Mouse (Mus musculus): Measurements from ENCODE around the gene Rnf41. TPM values are rescaled to one million over a fixed set of nuclear protein-coding genes. Genes with fewer than 3 reads are reported as not detected.

Gene Rnf41
- polyA plus RNA-seq, 1 experiment from 2014 or later: 35.6 TPM

DNA sequence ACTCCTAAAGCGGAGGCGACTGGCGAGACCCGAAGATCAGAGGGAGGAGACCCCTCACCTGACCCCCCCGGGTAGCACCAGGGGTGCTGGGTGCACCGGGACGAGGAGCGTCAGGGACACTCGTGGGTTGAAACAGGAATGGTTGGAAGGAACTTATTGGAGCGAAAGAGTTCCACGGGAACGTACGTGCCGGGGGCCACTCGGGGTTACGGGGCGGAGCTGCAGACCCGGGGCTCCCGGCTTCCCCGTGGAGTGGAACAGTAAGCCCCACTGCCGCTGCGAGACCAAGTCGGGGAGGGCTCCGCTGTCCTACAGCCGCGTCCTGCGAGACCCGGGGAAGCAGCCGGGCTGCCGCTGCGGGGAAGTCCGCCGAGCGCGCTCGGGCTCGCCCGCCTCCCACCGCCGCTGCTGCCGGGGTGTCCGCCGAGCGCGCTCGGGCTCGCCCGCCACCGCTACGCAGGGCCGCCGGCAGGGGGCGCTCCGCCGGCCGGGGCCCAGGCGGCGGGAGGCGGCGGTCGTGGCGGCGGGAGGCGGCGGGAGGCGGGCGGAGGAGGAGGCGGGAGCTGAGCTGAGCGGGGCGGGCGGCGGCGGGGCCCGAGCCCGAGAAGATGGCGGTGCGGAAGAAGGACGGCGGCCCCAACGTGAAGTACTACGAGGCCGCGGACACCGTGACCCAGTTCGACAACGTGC is 47.4 kb downstream of the Rnf41 start, which contains the start of gene Smarcc2:
Smarcc2 (plus strand) TSS at position 530 of the 690 bp plus-strand sequence.
- Histone ChIP-seq H3K4me2 (replicated peaks; ENCODE audit: low read depth, low read length) (peak within 1 kb of the TSS; percentile 64), H3K27ac (ENCODE audit: low read depth, low read length) (peak within 1 kb of the TSS; percentile 95), H3K36me3 (ENCODE audit: control insufficient read depth, insufficient read depth, low read length) (peaks cover 24% of the 10 kb centered on the region), H3K4me1 (ENCODE audit: control insufficient read depth, insufficient read depth, low read length) (peaks cover 12% of the 10 kb centered on the region), H3K4me3 (ENCODE audit: low read length) (peak within 1 kb of the TSS; percentile 95), H3K9me3 (ENCODE audit: control insufficient read depth, low read length) (no peaks in the 10 kb centered on the region), H3K27me3 (ENCODE audit: control insufficient read depth, insufficient read depth, low read length) (no peaks in the 10 kb centered on the region), H3K9ac (ENCODE audit: low read depth, low read length) (peak within 1 kb of the TSS; percentile 96)
- peak; percentile 80 for ATAC-seq (ENCODE audit: low FRiP score, low TSS enrichment)
- WGBS: 0% methylated on average over 63 of the region's 86 CpGs

DNA sequence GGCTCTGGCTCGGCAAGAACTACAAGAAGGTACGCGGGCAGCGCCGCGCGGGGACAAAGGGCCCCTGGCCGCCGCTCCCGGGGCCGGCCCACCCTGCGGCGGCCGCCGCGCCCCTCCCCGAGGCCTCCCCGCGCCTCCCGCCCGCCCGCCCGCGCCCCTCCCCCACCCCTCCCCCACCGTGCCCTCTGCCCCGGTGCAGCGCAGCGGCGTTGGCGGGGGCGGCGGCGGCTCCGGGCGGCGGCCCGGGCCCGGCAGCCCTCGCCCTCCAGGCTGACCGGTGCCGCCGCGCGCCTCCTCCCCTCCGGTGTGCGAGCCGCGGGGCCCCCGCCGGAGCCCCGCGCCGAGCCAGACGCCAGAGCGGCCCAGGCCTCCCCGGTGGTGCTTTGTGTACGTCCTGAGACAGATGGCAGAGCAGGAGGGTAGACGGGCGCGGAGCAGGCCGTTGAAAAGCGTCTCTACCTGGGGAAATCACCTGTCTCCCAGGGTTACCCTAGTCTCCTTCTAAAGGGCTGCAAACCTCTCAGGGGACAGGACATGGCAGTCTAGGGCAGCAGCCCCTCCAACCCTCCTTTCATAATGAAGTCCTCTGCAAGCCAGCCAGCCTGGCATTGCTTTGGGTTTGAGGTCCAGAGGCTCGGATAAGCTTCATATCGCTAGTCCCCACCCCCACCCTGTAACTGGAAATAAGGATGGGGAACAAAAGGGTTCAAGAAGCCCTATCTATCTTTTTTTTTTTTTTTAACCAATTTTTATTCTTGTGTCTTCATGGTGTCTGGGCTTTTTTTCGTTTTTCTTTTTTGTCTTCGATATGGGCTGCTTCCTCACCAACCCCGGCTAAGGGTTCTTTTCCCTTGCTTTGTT is 48.2 kb downstream of the Rnf41 start:
- Histone ChIP-seq H3K36me3 (ENCODE audit: control insufficient read depth, insufficient read depth, low read length) (peaks cover 32% of the 10 kb centered on the region), H3K4me2 (replicated peaks; ENCODE audit: low read depth, low read length) (peak overlapping the region; percentile 64), H3K27ac (ENCODE audit: low read depth, low read length) (peak overlapping the region; percentile 95), H3K9me3 (ENCODE audit: control insufficient read depth, low read length) (no peaks in the 10 kb centered on the region), H3K9ac (ENCODE audit: low read depth, low read length) (peak overlapping the region; percentile 96), H3K4me3 (ENCODE audit: low read length) (peak overlapping the region; percentile 95), H3K4me1 (ENCODE audit: control insufficient read depth, insufficient read depth, low read length) (peaks cover 12% of the 10 kb centered on the region), H3K27me3 (ENCODE audit: control insufficient read depth, insufficient read depth, low read length) (no peaks in the 10 kb centered on the region)
- ATAC-seq (ENCODE audit: low FRiP score, low TSS enrichment): peak; percentile 68
- 1% methylated on average over 16 of the region's 67 CpGs for WGBS

DNA sequence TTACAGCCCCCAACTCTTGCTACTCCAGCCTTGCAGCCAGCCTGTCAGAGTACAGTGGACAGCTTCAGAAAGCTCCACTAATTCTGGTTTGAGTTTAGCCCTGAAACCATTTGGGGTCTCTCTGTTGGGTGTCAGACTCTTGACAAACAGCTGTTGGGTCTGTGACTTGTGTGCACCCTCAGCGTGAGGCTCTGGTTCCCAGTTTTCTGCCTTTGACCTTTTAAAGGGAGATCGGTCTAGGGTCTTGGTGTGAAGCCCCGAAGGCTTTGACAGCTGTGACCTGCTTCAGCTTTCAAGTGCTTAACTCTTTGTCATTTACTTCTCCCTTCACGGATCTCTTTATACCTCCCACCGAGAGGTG is 48.8 kb downstream of the Rnf41 start:
- H3K4me2 ChIP-seq (replicated peaks; ENCODE audit: low read depth, low read length): peak overlapping the region; percentile 64
- under 1% methylated on average over 5 of the region's 5 CpGs for WGBS

DNA sequence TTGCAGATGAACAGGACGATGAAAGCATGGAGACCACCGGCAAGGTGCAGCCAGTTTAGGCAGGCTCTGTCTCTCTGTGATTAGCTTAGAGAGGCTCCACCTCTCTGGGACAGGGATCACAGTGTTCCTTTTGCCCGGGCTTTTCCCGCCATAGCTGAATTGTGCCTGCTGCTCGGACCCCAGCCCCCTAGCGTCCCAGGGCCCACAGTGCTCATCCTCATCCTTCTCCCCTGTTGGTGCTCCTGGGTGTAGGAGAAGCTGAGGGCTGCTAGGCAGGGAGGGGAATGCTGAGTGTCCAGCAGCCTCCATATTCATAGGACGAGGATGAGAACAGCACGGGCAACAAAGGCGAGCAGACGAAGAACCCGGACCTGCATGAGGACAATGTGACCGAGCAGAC is 62.9 kb downstream of the Rnf41 start:
- Histone ChIP-seq H3K9me3 (ENCODE audit: control insufficient read depth, low read length) (no peaks in the 10 kb centered on the region), H3K27me3 (ENCODE audit: control insufficient read depth, insufficient read depth, low read length) (no peaks in the 10 kb centered on the region), H3K36me3 (ENCODE audit: control insufficient read depth, insufficient read depth, low read length) (peaks cover 90% of the 10 kb centered on the region), H3K27ac (ENCODE audit: low read depth, low read length) (no peak overlapping the region), H3K9ac (ENCODE audit: low read depth, low read length) (no peak overlapping the region), H3K4me3 (ENCODE audit: low read length) (no peak overlapping the region), H3K4me2 (replicated peaks; ENCODE audit: low read depth, low read length) (no peak overlapping the region), H3K4me1 (ENCODE audit: control insufficient read depth, insufficient read depth, low read length) (no peaks in the 10 kb centered on the region)
- ATAC-seq (ENCODE audit: low FRiP score, low TSS enrichment): no peak
- WGBS: 85% methylated on average over 12 of the region's 12 CpGs

More for the DNA sequence above, 48.8 kb downstream of the Rnf41 start:
- Histone ChIP-seq H3K36me3 (ENCODE audit: control insufficient read depth, insufficient read depth, low read length) (peaks cover 38% of the 10 kb centered on the region), H3K4me1 (ENCODE audit: control insufficient read depth, insufficient read depth, low read length) (peaks cover 12% of the 10 kb centered on the region), H3K27me3 (ENCODE audit: control insufficient read depth, insufficient read depth, low read length) (no peaks in the 10 kb centered on the region), H3K4me3 (ENCODE audit: low read length) (peak overlapping the region; percentile 95), H3K27ac (ENCODE audit: low read depth, low read length) (peak overlapping the region; percentile 95; the same call in 1 of the 2 replicates), H3K9me3 (ENCODE audit: control insufficient read depth, low read length) (no peaks in the 10 kb centered on the region), H3K9ac (ENCODE audit: low read depth, low read length) (peak overlapping the region; percentile 96)
- no peak for ATAC-seq (ENCODE audit: low FRiP score, low TSS enrichment)

DNA sequence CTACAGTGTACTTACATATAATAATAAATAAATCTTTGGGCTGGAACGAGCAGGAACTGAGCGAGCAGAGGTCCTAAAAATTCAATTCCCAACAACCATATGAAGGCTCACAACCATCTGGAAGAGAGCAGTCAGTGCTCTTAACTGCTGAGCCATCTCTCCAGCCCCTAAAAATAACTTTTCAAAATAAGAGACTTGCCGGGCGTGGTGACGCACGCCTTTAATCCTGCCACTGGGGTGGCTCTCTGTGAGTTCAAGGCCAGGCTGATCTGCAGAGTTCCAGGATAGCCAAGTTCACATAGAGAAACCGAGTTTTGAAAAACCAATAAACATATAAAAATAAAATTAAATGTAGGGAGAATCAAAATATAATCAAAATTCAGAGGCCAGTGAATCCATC is 74.9 kb downstream of the Rnf41 start:
- Histone ChIP-seq H3K4me1 (ENCODE audit: control insufficient read depth, insufficient read depth, low read length) (peaks cover 5% of the 10 kb centered on the region; the same call in 1 of the 2 replicates), H3K9ac (ENCODE audit: low read depth, low read length) (no peak overlapping the region), H3K4me3 (ENCODE audit: low read length) (no peak overlapping the region), H3K27ac (ENCODE audit: low read depth, low read length) (no peak overlapping the region), H3K4me2 (replicated peaks; ENCODE audit: low read depth, low read length) (no peak overlapping the region), H3K9me3 (ENCODE audit: control insufficient read depth, low read length) (no peaks in the 10 kb centered on the region), H3K27me3 (ENCODE audit: control insufficient read depth, insufficient read depth, low read length) (no peaks in the 10 kb centered on the region), H3K36me3 (ENCODE audit: control insufficient read depth, insufficient read depth, low read length) (peaks cover 95% of the 10 kb centered on the region)
- ATAC-seq (ENCODE audit: low FRiP score, low TSS enrichment): no peak
- WGBS: 88% methylated on average over 7 of the region's 7 CpGs

DNA sequence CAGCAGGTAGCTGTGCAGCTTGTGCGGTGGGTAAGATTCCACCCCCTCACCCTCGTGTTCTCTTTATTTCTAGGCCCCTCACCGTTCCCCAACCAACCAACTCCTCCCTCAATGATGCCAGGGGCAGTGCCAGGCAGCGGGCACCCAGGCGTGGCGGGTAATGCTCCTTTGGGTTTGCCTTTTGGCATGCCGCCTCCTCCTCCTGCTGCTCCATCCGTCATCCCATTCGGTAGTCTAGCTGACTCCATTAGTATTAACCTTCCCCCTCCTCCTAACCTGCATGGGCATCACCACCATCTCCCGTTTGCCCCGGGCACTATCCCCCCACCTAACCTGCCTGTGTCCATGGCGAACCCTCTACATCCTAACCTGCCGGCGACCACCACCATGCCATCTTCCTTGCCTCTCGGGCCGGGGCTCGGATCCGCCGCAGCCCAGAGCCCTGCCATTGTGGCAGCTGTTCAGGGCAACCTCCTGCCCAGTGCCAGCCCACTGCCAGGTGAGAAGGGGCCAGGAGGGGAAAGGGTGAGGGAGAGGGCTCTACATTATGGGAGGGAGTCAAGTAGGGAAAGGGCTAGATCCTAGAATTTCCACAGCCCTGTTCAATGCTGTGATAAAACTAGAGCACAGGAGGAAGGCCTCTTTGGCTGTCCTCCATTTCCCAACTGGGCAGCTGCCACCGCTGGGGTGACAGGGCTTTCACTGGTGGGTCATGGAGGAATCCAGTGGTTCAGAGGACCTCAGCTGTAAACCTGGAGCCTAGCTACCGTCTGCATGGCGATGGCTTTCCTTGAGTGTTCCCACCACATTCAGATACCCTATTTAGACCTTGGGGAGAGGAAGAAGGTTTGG is 76.6 kb downstream of the Rnf41 start:
- peaks cover 83% of the 10 kb centered on the region for H3K36me3 ChIP-seq (ENCODE audit: control insufficient read depth, insufficient read depth, low read length)
- no peak overlapping the region for H3K9ac ChIP-seq (ENCODE audit: low read depth, low read length)
- H3K4me3 ChIP-seq (ENCODE audit: low read length): no peak overlapping the region
- ATAC-seq (ENCODE audit: low FRiP score, low TSS enrichment): no peak
- H3K9me3 ChIP-seq (ENCODE audit: control insufficient read depth, low read length): no peaks in the 10 kb centered on the region
- no peak overlapping the region for H3K4me2 ChIP-seq (replicated peaks; ENCODE audit: low read depth, low read length)
- H3K27me3 ChIP-seq (ENCODE audit: control insufficient read depth, insufficient read depth, low read length): no peaks in the 10 kb centered on the region
- 89% methylated on average over 22 of the region's 22 CpGs for WGBS
- H3K4me1 ChIP-seq (ENCODE audit: control insufficient read depth, insufficient read depth, low read length): peaks cover 14% of the 10 kb centered on the region; the same call in 1 of the 2 replicates
- no peak overlapping the region for H3K27ac ChIP-seq (ENCODE audit: low read depth, low read length)

DNA sequence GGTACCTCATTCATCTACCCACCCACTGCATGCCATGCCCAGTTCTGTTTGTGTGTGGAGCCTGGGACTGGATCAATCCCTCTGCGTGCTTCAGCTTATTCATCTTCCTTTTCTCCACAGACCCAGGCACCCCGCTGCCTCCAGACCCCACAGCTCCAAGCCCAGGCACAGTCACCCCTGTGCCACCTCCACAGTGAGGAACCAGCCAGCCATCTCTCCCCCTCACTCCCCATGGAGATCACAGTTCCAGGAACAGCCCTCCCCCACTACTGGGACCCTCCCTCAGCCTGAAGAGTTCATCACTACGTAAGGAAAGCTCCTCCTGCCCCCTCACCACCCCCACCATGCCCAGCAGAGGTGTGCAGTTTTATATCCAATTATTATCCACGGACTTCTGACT is 77.3 kb downstream of the Rnf41 start:
- WGBS: 86% methylated on average over 4 of the region's 4 CpGs
- Histone ChIP-seq H3K4me1 (ENCODE audit: control insufficient read depth, insufficient read depth, low read length) (peaks cover 14% of the 10 kb centered on the region; the same call in 1 of the 2 replicates), H3K4me3 (ENCODE audit: low read length) (no peak overlapping the region), H3K36me3 (ENCODE audit: control insufficient read depth, insufficient read depth, low read length) (peaks cover 76% of the 10 kb centered on the region), H3K4me2 (replicated peaks; ENCODE audit: low read depth, low read length) (no peak overlapping the region), H3K9ac (ENCODE audit: low read depth, low read length) (no peak overlapping the region), H3K27ac (ENCODE audit: low read depth, low read length) (no peak overlapping the region), H3K27me3 (ENCODE audit: control insufficient read depth, insufficient read depth, low read length) (no peaks in the 10 kb centered on the region), H3K9me3 (ENCODE audit: control insufficient read depth, low read length) (no peaks in the 10 kb centered on the region)
- ATAC-seq (ENCODE audit: low FRiP score, low TSS enrichment): no peak

DNA sequence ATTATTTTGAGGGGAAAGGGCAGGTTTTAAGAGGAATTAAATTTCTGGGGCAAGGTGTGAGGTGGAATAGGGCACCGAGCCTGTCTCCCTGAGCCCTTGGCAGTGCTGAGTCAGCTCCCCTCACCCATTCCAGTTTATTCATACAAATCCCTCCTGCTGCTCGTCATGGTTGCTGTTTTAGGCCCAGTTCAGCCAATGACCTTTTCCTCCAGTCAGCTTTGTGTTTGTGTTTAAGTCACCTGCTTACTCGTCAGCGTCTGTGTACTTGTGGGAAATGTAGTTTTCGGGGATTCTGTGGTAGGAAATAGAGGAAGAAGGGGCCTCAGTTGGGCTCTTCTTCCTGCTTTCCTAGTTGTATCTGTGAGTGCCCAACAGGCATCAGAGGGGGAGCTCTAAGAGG is 77.9 kb downstream of the Rnf41 start:
- Histone ChIP-seq H3K4me1 (ENCODE audit: control insufficient read depth, insufficient read depth, low read length) (peaks cover 14% of the 10 kb centered on the region; the same call in 1 of the 2 replicates), H3K4me3 (ENCODE audit: low read length) (no peak overlapping the region), H3K9me3 (ENCODE audit: control insufficient read depth, low read length) (no peaks in the 10 kb centered on the region), H3K9ac (ENCODE audit: low read depth, low read length) (no peak overlapping the region), H3K4me2 (replicated peaks; ENCODE audit: low read depth, low read length) (no peak overlapping the region), H3K27ac (ENCODE audit: low read depth, low read length) (no peak overlapping the region), H3K36me3 (ENCODE audit: control insufficient read depth, insufficient read depth, low read length) (peaks cover 70% of the 10 kb centered on the region), H3K27me3 (ENCODE audit: control insufficient read depth, insufficient read depth, low read length) (no peaks in the 10 kb centered on the region)
- no peak for ATAC-seq (ENCODE audit: low FRiP score, low TSS enrichment)
- 66% methylated on average over 5 of the region's 5 CpGs for WGBS
